Mouse (Mus musculus) cerebral cortex, adult 2 months (tissue): ENCODE data around the gene Bsg.

Experiments used
- WGBS: fragments of 180-500 bp; shearing (Covaris S2); methylation state at CpG from one replicate; pipeline ENCODE4 v1.1.7; 2018; 5-methylcytosine and 5-hydroxymethylcytosine counted together

The Bsg gene

DNA sequence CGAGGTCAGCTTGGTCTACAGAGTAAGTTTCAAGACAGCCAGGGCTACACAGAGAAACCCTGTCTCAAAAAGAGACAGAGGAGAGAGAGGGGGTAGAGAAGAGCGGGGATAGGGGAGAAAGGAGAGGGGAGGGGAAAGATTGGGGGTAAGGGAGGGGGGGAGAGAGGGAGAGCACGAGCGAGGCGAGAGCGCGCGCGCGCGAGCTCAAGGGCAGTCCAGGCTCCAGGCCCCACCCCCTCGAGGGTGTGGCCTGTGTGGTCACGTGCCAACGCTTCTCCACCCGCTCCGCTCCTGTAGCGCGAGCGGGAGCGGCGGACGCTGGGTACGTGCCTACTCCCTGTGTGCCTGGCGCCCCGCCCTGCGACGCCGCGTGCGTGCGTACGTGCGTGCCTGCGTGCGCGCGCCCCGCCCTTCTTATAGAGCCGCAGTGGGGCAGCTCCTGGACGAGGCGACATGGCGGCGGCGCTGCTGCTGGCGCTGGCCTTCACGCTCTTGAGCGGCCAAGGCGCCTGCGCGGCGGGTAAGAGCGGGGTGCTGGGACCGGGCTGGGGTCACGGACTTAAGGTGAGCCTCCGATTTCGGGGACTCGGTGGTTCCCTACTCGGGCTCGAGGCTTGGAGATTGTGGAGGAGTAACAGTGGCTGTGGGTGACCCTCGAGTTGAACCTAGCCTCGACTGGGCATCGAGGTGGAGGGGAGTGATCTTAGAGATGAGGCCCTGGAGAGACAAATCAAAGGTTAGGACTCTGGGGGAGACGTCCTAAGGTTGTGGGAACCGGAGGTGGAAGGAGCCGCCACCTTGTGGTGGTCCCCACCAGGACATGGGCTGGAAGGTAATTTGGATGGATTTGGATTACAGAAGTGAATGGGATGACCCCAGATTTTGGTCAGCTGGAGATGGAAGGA is at the start of gene Bsg:
TSS of gene Bsg (plus strand) at position 427 of the 905 bp plus-strand sequence.
- 1% methylated on average over 65 of the region's 65 CpGs for WGBS

DNA sequence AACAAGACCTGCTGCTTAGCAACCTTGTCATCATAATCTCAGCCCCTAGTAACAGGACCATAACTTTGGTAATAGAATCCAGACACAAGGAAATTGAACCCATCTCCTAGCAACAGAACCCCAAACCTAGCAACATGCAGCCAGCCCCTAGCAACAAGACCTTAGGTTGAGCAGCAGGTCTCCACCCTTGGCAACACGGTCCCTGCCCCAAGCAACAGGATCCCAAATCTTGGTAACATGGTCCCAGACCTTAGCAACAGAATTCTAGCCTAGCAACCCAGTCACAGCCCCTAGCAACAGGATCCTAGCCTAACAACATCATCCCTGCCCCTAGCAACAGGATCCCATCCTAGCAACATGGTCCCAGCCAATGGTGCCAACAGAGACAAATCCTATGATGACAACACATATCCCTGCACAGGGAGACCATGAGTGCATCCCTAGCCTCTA is 49.3 kb upstream of the Bsg start:
- WGBS, result 25% methylated on average over 1 of the region's 1 CpGs

GRCm38 (mm10) chr10:79658829-79659228 is 45.5 kb upstream of the Bsg start:
- 42% methylated on average over 4 of the region's 4 CpGs for WGBS

- WGBS, result 83% methylated on average over 2 of the region's 2 CpGs
Observed at GRCm38 (mm10) chr10:79660298-79660697, 44.0 kb upstream of the Bsg start.

GRCm38 (mm10) chr10:79661861-79662260 is 42.4 kb upstream of the Bsg start:
- 60% methylated on average over 3 of the region's 3 CpGs for WGBS

DNA sequence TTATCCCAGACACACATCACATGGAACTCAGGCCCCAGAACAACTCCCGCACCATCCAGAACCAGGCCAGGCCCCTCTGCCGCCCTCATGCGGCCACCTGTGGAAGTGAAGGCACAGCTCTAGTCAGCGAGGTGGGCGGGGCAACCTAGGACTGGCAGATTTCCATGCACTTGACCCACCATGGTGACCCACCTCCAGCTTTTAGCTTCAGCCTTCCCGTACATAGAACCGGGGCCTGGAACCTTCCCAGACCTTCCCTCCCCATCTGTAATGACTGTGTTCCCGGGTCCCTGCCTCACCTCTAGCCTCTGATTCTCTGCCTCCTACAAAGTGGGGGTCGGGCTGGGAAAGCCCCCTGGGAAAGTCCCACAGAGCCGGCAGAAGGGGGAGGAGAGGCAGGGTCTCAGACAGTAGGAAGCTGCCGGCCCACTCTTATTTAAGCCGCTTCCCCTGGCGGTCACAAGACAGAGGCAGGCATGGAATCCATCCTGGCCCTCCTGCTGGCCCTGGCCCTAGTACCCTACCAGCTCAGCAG is 40.1 kb upstream of the Bsg start, which contains the start of gene Madcam1:
TSS of gene Madcam1 (plus strand) at position 429 of the 535 bp plus-strand sequence.
- 16% methylated on average over 13 of the region's 13 CpGs for WGBS

DNA sequence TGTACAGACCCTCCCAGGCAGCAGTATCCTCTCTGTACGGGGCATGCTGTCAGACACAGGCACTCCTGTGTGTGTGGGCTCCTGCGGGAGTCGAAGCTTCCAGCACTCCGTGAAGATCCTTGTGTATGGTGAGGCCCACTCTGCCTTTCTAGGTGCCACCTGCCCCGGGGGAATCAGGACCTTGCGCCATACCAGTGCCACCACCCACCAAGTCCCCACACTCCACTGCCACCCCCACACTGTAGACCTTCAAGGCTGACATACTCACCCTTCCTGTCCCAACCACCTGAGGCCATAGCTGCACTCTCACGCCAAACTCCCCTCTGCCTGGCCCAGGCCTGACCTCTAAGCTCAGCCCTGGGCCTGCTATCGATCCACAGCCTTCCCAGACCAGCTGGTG is 39.2 kb upstream of the Bsg start:
- WGBS, result 82% methylated on average over 8 of the region's 8 CpGs

DNA sequence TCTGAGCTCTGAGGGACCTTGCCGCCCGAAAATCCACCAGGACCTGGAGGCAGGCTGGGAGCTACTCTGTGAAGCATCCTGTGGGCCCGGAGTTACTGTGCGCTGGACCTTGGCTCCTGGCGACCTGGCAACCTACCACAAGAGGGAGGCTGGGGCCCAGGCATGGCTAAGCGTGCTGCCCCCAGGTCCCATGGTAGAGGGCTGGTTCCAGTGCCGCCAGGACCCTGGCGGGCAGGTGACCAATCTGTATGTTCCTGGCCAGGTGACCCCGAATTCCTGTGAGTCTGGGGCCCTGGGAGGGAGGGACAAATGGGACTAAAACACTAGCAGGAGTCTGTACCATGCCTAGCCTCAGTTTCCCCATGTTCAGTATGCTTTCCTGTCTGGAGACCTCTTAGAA is 37.8 kb upstream of the Bsg start:
- WGBS, result 79% methylated on average over 9 of the region's 9 CpGs

DNA sequence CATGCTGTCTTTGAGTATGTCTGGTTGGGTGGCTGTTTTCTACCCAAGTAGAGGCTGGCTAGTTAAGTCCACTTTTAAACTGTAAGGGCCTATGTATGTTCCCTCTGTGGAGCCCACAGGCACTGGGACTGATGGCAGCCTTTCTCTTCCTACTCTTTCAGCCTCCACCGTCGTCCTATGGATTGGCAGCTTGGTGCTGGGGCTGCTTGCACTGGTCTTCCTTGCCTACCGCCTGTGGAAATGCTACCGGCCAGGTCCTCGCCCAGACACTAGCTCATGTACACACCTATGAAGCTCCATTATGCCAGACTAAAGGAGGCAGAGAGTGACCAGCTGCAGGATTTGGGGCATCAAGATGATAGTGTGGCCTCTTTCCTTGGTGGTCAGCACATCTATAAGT is 36.2 kb upstream of the Bsg start:
- WGBS, result 63% methylated on average over 5 of the region's 5 CpGs

DNA sequence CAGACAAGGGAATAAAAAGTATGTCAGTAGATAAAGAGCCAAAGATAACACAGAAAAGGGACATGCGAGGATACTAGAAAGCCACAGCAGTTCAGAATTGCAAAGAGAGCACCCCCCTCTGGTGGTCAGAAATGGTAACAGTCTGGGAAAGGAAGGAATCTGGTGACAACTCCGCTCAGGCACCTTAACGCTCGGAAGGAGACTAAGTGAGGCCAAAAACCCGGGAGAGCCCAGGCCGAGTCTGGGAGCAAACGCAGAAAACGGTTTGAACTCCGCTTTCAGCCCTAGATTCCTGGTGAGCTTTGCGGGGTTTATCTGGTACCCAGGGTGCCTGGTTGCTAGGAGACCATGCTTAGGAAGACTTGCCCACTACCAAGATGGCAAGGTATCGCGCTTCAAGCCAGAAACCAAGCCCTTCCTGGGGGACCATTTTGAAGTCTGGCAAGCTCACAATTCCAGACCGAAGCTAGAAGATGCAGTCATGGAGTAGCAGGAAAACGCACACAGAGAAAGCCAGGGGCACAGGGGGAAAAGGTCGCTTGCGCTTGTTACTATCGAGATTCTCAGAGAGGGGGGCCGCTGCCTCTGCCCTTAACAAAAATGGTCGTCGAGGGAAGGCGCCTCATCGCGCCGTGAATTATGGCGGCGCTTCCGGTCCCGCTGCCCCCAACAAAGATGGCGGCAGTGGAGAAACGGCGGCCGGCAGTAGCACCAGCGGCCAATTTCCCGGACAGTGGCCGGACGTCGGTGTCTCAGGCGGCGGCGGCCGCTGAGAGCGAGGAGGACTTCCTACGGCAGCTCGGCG is 35.3 kb upstream of the Bsg start, which contains the start of gene Tpgs1:
TSS of gene Tpgs1 (plus strand) at position 599 of the 805 bp plus-strand sequence.
- under 1% methylated on average over 45 of the region's 45 CpGs for WGBS

- under 1% methylated on average over 47 of the region's 47 CpGs for WGBS
Observed at GRCm38 (mm10) chr10:79669576-79670057, 34.7 kb upstream of the Bsg start.

DNA sequence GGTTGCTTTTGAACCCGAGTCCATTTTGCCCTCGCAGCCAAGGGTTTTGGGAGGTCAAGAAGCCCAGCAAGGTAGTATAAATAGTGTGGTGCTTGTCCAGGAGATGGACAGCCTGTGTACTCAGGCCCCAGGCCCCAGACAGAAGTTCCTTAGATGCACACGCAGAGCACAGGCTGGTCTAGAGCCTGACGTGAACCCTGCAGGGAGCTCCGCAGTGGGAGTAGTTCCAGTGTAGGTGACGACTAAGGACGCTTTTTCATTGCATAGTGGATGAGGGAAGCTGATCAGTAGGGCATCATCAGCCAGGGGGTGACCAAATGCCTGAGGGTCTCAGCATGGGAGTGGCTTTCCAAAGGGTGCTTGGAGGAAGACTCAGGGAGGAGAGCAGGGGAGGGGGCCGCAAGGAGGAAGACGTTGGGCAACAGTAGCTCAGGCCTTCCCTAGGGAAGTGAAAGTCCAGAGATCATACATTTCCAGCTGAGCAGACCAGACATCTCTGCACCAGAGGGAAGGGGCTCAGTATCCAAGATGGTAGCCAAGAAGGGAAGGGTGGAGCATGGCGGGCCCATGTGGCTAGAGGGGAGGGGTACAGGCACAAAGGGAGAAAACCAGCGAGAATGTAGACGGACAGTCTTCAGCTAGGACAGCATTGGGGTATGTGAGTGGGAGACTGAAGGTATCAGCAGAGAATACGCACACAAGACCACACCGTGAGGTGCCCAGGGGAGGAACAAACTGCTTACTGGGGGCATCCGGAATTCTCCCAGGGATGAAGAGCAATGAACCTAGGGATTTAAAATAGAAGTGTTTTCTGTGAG is 34.0 kb upstream of the Bsg start:
- WGBS, result 31% methylated on average over 15 of the region's 15 CpGs

DNA sequence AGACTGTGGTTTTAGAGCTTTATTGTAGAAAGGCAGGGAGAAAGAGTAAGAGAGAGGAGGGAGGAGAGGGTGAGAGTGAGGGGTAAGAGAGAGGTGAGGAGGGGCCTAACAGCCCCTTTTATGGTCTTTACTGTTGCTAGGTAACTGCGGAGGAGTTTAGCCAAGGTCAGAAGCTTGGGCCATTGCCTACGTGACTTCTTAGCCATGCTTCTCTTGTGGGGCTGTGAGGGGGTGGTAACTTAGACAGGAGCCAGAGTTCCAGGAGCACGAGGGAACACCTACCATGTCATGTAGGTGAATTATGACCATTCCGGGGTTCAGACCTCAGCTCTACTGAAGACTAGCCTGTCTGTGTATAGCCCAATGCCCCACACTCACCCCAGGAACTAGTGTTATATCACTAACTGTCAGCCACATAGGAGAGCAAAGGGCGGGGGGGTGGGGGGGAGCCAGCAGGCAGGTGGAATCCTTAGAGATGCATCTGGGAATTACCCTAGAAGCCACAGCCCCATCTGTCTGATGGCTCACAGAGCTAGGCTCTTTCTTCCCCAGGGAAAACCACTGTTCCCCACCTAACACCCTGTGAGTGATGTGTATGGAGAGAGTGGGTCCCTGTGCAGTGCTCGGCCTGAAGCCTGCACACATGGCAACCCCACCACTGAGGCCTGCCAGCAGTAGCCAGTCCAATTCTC is 32.7 kb upstream of the Bsg start:
- 76% methylated on average over 6 of the region's 6 CpGs for WGBS

DNA sequence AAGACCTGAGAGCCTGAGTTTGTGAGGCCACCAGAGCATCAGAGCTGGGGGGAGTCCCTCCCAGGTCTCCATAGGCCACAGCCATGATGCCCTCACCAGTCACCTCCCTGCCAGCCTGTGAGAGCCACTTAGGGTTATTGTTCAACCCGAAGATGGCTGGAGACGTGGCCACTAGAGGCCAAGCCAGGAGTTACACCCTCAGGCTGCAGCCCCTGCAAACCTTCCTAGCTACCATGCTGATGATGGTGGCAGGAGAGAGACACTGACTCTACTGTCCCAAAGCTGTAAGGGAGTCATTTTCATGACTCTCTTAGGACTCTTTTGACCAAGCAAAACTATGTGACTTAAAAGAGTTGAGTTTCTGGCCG is 32.2 kb upstream of the Bsg start:
- 64% methylated on average over 3 of the region's 3 CpGs for WGBS

DNA sequence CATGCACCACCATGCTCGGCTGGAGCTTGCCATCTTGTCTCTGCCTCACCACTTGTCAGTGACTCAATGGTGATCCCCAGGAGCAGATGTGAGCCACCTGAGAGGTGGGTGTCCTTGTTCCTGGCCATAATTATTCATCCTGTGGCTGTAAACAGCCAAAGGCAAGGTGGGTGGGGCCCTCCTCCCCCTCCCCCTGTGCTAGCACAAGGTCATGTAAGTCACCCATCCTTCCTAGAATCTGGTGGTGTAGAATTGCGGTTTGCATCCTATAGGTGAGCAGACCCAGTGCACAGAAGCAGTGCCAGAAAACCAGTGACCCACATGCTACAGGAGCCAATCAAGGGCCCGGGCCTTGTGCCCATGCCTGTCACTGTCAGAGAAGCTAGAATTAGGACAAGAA is 31.2 kb upstream of the Bsg start:
- WGBS, result 87% methylated on average over 3 of the region's 3 CpGs

GRCm38 (mm10) chr10:79675346-79676035 is 28.8 kb upstream of the Bsg start:
- WGBS, result 70% methylated on average over 44 of the region's 44 CpGs

DNA sequence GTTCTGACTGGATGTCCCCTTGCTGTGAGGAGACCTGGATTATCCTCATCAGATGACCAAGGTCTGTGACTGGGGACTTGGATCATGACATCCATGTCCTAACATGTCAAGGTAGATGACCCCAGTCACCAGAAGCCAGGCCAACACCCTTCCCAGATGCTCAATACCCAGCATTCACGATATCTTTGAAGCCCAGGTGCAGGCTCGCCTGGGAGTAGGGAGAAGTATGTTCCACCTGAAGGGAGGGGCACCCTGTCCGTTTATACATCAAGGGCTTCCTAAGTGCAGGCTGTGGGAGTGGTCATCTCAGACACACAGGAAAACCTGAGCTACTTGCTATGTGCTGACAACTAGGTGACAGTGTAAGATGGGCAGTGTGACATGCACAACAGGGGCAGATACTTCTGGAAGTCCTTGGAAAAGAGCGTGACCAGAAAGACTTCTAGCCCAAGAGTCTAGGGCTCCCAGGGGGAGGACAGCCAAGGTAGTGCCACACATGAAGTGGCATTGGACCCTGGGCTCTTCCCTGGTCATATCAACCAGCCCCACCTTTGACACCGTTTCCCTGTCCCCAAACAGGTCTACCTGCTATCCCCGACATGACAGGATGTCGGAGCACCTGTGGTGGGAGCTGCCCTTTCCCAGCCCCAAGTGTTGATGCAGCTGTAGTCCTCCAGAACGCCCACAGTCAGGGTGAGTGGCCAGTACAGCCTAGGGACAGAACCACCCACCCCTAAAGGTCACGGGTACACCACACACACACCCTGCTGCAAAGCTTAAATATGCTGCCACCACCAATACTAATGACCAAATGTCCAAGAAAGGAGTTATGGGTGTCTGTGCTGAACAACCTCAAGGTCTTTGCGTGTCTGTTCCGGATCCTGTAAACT is 23.4 kb upstream of the Bsg start:
- WGBS, result 36% methylated on average over 11 of the region's 11 CpGs

DNA sequence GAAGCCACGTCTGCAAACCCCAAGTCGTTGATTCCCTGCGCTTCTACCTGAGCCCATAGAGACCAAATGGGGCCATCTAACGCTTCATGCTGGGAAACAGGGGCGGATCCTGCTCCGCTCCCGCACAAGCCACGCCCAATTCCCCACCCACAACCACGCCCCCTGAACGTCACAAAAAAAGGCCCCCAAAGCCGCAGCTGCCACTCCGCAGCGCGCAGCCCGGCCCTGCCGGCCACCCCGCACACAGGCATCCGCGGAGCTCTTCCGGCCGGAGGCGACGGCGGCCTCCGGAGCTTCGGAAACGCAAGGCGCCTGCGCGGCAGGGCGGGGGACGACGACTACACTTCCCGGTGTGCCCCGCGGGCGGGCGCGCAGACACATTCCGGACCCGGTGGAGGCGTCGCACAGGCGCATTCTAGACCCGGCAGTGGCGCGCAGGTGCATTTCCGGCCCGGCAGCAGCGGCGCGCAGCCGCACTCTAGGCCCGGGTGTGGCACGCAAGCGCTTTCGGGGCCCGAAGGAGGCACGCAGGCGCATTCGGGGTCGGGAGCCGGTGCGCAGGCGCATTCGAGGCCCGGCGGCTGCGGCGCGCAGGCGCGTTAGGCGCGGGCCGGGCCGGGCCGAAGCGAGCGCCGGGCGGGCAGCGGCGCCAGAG is 22.6 kb upstream of the Bsg start, which contains the start of gene Cdc34:
TSS of gene Cdc34 (plus strand) at position 605 of the 655 bp plus-strand sequence.
- WGBS, result under 1% methylated on average over 84 of the region's 84 CpGs
